Mouse (Mus musculus): ENCODE results near the gene Rfc2. TPM values are rescaled to one million over a fixed set of nuclear protein-coding genes. Genes with fewer than 3 reads are reported as not detected.
A peak's percentile ranks its signal among the peaks of the same experiment; 100 is the strongest.

Rfc2 gene
- polyA plus RNA-seq, 1 experiment from 2014 or later: 218 TPM

GRCm38 (mm10) chr5:134550836-134551232, 30.3 kb upstream of the Rfc2 start:
- ATAC-seq (replicated peaks): peak; percentile 11
- WGBS: 9% methylated on average over 6 of the region's 6 CpGs
- peak overlapping the region; percentile 86 for H3K4me2 ChIP-seq (replicated peaks)

DNA sequence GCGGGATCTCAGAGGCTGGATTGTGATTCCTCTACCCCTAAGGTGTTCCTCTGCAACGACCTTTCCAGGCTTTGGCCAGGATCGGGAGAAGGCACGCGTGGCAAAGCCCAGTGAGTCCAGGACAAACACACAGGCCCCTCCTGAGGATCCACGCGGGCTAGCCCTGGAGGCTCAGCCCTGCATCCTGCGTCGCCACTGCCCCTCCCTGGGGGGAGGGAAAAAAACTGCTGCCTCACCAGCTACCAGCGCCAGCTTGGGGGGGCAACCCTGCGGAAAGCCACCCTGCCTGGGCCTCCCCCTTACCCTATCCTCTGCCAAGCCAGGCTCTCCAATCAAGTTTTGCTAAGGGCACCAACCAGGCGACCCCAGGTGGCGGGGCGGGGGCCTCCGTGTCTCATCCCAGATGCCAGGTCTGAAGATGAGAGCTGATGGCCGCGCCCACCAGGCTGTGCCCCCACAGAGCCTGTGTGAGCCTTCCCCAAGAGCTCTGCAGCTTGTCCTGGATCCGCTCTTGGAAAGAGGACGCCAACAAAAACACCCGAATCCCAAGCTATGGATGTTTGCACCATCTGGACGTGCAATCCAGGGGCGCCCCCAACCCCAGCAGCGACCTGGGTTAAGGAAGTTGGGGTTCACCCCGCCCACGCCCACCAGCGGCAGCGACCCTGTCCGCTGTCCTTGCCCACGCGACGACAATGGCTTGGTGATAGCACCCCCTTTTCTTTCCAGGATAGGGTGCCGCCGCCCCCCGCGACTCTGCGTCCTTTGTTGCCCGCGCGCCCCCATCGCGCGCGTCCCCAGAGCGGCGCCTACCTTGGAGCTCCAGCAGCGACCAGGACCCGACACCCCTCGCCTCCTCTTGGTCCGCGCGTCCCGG, 29.7 kb upstream of the Rfc2 start:
- peak overlapping the region; percentile 93 for H3K9ac ChIP-seq (replicated peaks)
- peak overlapping the region; percentile 86 for H3K4me2 ChIP-seq (replicated peaks)
- peaks cover 68% of the 10 kb centered on the region for H3K4me1 ChIP-seq
- ATAC-seq (replicated peaks): peak; percentile 41
- H3K9me3 ChIP-seq: no peaks in the 10 kb centered on the region
- no peaks in the 10 kb centered on the region for H3K27me3 ChIP-seq
- under 1% methylated on average over 52 of the region's 52 CpGs for WGBS
- peak overlapping the region; percentile 87 for H3K4me3 ChIP-seq
- H3K27ac ChIP-seq (replicated peaks): peak overlapping the region; percentile 99
- H3K36me3 ChIP-seq: no peaks in the 10 kb centered on the region

More at GRCm38 (mm10) chr5:134550836-134551232, 30.3 kb upstream of the Rfc2 start:
- Histone ChIP-seq H3K4me1 (peaks cover 69% of the 10 kb centered on the region), H3K9me3 (no peaks in the 10 kb centered on the region), H3K27me3 (no peaks in the 10 kb centered on the region), H3K36me3 (no peaks in the 10 kb centered on the region), H3K9ac (replicated peaks) (peak overlapping the region; percentile 93), H3K4me3 (peak overlapping the region; percentile 87), H3K27ac (replicated peaks) (peak overlapping the region; percentile 99)

DNA sequence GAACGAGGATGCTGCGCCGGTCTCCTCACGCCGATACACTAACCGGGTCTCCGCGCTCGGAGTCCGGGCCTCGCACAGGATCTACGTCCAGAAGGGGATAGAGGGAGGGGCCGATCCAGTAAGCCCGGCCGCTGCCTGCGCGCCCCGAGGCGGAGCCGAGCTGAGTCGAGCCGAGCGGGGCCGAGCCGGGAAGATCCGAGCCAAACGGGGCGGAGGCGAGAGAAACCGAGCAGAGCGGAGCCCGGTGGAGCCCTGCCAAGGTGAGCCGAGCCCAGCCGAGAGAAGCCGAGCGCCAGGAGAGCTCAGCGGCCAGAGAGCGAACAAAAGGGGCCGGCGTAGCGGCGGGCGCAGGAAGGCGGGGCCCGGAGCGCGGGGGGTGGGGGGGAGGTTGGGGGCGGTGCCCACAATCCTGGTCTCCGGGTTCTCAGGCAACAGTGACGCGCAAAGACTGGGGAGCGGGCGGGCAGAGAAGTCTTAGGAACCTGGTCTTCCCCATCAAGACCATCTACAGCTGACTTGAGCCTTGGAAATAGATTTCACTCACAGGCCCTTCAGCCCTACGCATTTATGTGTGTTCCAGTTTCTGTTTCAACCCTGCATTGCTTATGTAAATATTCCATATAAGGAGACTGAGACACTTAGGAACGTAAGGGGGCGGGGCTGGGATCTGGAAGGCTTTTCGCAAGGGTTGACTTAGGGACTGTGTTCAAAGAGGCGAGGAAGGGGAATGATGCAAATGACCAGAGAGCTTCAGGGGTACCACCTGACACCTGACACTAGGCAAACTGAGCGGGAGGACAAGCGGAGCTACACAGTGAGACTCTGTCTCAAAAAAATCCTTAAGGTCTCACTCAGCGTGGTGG, 28.8 kb upstream of the Rfc2 start, which contains the start of gene Clip2:
TSS of gene Clip2 (minus strand) at position 325 of the 863 bp plus-strand sequence.
- Histone ChIP-seq H3K9me3 (no peaks in the 10 kb centered on the region), H3K27me3 (no peaks in the 10 kb centered on the region), H3K4me3 (peak within 1 kb of the TSS; percentile 87), H3K4me1 (peaks cover 61% of the 10 kb centered on the region), H3K9ac (replicated peaks) (peak within 1 kb of the TSS; percentile 93), H3K36me3 (no peaks in the 10 kb centered on the region), H3K27ac (replicated peaks) (peak within 1 kb of the TSS; percentile 99), H3K4me2 (replicated peaks) (peak within 1 kb of the TSS; percentile 86)
- ATAC-seq (replicated peaks): peak; percentile 93
- 1% methylated on average over 61 of the region's 61 CpGs for WGBS

- H3K4me1 ChIP-seq: peaks cover 43% of the 10 kb centered on the region
- 85% methylated on average over 5 of the region's 5 CpGs for WGBS
- no peak for ATAC-seq (replicated peaks)
These were observed 27.1 kb upstream of the Rfc2 start for GRCm38 (mm10) chr5:134553951-134554546.

GRCm38 (mm10) chr5:134555463-134556164, 25.6 kb upstream of the Rfc2 start:
- WGBS: 14% methylated on average over 20 of the region's 20 CpGs
- H3K4me3 ChIP-seq: no peak overlapping the region
- ATAC-seq (replicated peaks): no peak
- H3K27me3 ChIP-seq: no peaks in the 10 kb centered on the region
- 0 out of 2 replicates have a peak overlapping the region, but pooled peaks have one; percentile 2 for H3K27ac ChIP-seq (replicated peaks)
- no peaks in the 10 kb centered on the region for H3K36me3 ChIP-seq
- no peaks in the 10 kb centered on the region for H3K9me3 ChIP-seq
- peaks cover 29% of the 10 kb centered on the region for H3K4me1 ChIP-seq
- 0 out of 2 replicates have a peak overlapping the region, but pooled peaks have one; percentile 19 for H3K4me2 ChIP-seq (replicated peaks)
- no peak overlapping the region for H3K9ac ChIP-seq (replicated peaks)

More at GRCm38 (mm10) chr5:134553951-134554546, 27.1 kb upstream of the Rfc2 start:
- no peaks in the 10 kb centered on the region for H3K27me3 ChIP-seq
- no peaks in the 10 kb centered on the region for H3K36me3 ChIP-seq
- H3K9me3 ChIP-seq: no peaks in the 10 kb centered on the region
- no peak overlapping the region for H3K4me2 ChIP-seq (replicated peaks)
- H3K27ac ChIP-seq (replicated peaks): no peak overlapping the region
- no peak overlapping the region for H3K9ac ChIP-seq (replicated peaks)
- H3K4me3 ChIP-seq: no peak overlapping the region

GRCm38 (mm10) chr5:134560071-134560449, 21.1 kb upstream of the Rfc2 start, which contains the start of gene Syna:
Gene Syna, minus strand, starts transcription at chr5:134560171.
- ATAC-seq (replicated peaks): no peak
- 89% methylated on average over 7 of the region's 7 CpGs for WGBS

GRCm38 (mm10) chr5:134560450-134561171, 20.6 kb upstream of the Rfc2 start:
- Histone ChIP-seq H3K9me3 (no peaks in the 10 kb centered on the region), H3K4me1 (peaks cover 11% of the 10 kb centered on the region), H3K27ac (replicated peaks) (no peak overlapping the region), H3K27me3 (no peaks in the 10 kb centered on the region), H3K4me2 (replicated peaks) (no peak overlapping the region), H3K4me3 (no peak overlapping the region), H3K36me3 (no peaks in the 10 kb centered on the region), H3K9ac (replicated peaks) (no peak overlapping the region)
- 81% methylated on average over 16 of the region's 16 CpGs for WGBS
- no peak for ATAC-seq (replicated peaks)

More at GRCm38 (mm10) chr5:134560071-134560449, 21.1 kb upstream of the Rfc2 start, which contains the start of gene Syna:
- no peaks in the 10 kb centered on the region for H3K9me3 ChIP-seq
- peaks cover 16% of the 10 kb centered on the region for H3K4me1 ChIP-seq
- H3K9ac ChIP-seq (replicated peaks): no peak within 1 kb of the TSS
- H3K4me3 ChIP-seq: no peak within 1 kb of the TSS
- H3K27ac ChIP-seq (replicated peaks): no peak within 1 kb of the TSS
- H3K36me3 ChIP-seq: no peaks in the 10 kb centered on the region
- H3K27me3 ChIP-seq: no peaks in the 10 kb centered on the region
- H3K4me2 ChIP-seq (replicated peaks): no peak within 1 kb of the TSS

DNA sequence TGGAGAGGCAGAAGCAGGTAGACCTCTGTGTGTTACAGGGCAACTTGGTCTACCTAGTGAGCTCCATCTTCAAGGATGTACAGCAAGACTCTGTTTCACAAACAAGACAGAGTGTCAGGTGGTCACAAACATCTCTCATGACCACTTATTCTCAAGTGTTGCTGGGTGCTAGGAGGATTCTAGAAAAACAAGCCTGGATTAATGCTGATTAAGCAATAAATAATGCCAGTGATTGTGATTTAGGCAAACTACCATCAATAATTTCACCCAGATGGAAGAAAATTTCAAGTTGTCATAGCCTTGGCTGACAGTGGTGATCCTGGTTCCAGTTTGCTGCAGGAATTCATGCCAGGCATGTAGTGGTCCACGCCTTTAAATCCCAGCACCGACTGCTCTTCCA, 16.9 kb upstream of the Rfc2 start:
- Histone ChIP-seq H3K4me3 (no peak overlapping the region), H3K4me1 (peaks cover 4% of the 10 kb centered on the region; the same call in 1 of the 2 replicates), H3K9me3 (no peaks in the 10 kb centered on the region), H3K27ac (replicated peaks) (no peak overlapping the region), H3K9ac (replicated peaks) (no peak overlapping the region), H3K36me3 (no peaks in the 10 kb centered on the region), H3K27me3 (no peaks in the 10 kb centered on the region), H3K4me2 (replicated peaks) (no peak overlapping the region)
- ATAC-seq (replicated peaks): no peak
- 93% methylated on average over 2 of the region's 2 CpGs for WGBS

DNA sequence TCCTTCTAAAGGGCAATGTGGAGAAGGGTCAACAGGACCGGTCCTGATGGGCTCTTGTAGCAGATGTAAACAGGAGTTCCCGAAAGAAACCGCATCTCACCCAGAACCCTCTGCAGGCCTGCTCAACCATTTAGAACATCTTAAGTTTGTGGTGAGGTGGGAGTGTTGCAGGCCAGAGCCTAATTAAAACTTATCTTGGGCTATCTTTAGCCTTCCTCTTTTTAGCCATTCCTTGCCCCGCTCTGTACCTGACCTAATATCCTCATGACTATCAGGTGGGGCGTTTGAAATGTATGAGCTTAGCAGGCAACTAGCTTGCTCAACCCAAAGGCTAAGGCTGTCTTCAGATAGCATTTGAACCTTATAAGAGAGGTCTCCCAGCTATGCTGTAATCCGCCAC, 15.5 kb upstream of the Rfc2 start:
- ATAC-seq (replicated peaks): no peak
- 94% methylated on average over 6 of the region's 6 CpGs for WGBS
- Histone ChIP-seq H3K9ac (replicated peaks) (no peak overlapping the region), H3K27me3 (no peaks in the 10 kb centered on the region), H3K4me2 (replicated peaks) (no peak overlapping the region), H3K36me3 (no peaks in the 10 kb centered on the region), H3K9me3 (no peaks in the 10 kb centered on the region), H3K4me1 (peaks cover 4% of the 10 kb centered on the region; the same call in 1 of the 2 replicates), H3K4me3 (no peak overlapping the region), H3K27ac (replicated peaks) (no peak overlapping the region)

DNA sequence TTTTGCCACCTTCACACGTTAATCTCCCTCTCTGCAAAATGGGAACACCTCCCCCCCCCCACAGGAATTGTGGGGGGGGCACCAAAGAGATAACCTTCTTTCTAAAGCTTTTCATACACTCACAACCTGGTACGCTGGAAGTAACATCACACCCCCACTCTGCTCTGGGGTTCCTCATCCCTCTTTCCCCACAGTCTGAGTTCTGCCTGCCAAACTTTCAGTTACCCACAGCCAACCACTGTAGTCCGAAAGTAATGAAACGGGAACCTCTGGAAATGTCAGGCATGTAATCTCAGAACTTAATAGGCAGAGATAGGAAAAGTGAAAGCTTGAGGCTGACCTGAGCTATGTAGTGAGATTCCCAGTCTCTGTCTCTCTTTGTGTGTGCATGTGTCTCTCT, 13.7 kb upstream of the Rfc2 start:
- no peak for ATAC-seq (replicated peaks)
- Histone ChIP-seq H3K4me2 (replicated peaks) (no peak overlapping the region), H3K27me3 (no peaks in the 10 kb centered on the region), H3K27ac (replicated peaks) (no peak overlapping the region), H3K9ac (replicated peaks) (no peak overlapping the region), H3K4me3 (no peak overlapping the region), H3K36me3 (no peaks in the 10 kb centered on the region), H3K4me1 (peaks cover 11% of the 10 kb centered on the region), H3K9me3 (no peaks in the 10 kb centered on the region)
- WGBS: 92% methylated on average over 4 of the region's 4 CpGs

DNA sequence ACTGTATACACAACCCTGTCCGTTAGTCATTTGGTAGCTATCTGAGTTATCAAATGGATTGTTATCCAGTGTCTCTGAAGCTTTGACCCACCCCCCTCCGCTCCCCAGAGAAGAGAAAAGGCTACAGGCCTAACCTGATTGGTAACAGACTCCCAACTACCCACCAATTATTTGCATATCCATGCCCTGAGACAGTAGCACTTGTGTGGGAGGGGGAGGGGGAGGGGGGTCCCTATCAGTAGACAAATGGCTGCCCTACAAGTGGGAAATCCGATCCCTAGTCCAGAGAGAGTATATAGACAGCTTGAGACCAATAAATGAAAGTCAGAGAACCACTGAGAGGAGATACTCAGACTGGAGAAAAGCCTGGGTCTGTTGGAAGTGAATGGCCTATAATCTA, 13.1 kb upstream of the Rfc2 start:
- H3K9me3 ChIP-seq: no peaks in the 10 kb centered on the region
- H3K36me3 ChIP-seq: no peaks in the 10 kb centered on the region
- H3K9ac ChIP-seq (replicated peaks): no peak overlapping the region
- no peak overlapping the region for H3K4me3 ChIP-seq
- no peaks in the 10 kb centered on the region for H3K27me3 ChIP-seq
- WGBS: 69% methylated on average over 3 of the region's 3 CpGs
- H3K4me1 ChIP-seq: peaks cover 12% of the 10 kb centered on the region
- H3K27ac ChIP-seq (replicated peaks): no peak overlapping the region
- H3K4me2 ChIP-seq (replicated peaks): no peak overlapping the region
- no peak for ATAC-seq (replicated peaks)
